Mouse (Mus musculus) liver, postnatal 0 days (tissue): Measurements from ENCODE around the gene 1700015G11Rik.

Experiments used
- CTCF ChIP-seq: sonication (generic); IDR thresholded peaks from 2 replicates; pipeline ENCODE4 v1.5.1; 2016; ENCODE audit warnings: antibody characterized with exemption, low read depth
- EP300 ChIP-seq: IDR thresholded peaks from 2 replicates; pipeline ENCODE4 v1.6.1; 2016; ENCODE audit warnings: antibody characterized with exemption, low read depth, mild to moderate bottlenecking

GRCm38 (mm10) chr7:52007138-52007537 lies 8.4 kb downstream of the 1700015G11Rik start:
- TF ChIP-seq CTCF (no peak), EP300 (no peak)
